Mouse (Mus musculus): Measurements from ENCODE around the gene Cd47. TPM values are rescaled to one million over a fixed set of nuclear protein-coding genes. Genes with fewer than 3 reads are reported as not detected.

The Cd47 gene
- polyA plus RNA-seq, 1 experiment from 2014 or later: 133 TPM

DNA sequence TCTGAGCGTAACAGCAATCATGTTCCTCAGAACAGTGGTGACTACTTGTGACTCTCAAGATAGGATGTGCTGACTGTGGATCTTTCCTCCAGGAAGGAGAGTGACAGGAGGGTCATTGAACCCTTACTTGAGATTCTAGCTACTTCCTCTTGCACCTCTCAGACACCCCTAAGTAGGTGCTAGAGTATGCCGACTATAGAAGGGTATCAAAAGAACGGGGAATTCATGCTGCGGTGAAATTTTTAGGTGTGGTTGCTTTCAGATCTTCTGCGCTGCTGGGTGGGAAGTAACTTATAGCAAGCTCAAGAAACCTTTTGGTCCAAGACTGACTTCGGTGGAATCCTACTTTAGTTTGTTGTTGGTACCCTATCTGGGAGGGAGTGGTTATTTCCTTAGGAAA lies 53.9 kb downstream of the Cd47 start:
- Histone ChIP-seq H3K4me3 (replicated peaks; ENCODE audit: low read depth, low read length) (no peak overlapping the region), H3K36me3 (ENCODE audit: control insufficient read depth, insufficient read depth, low read length) (no peaks in the 10 kb centered on the region), H3K4me2 (ENCODE audit: low read length) (peak overlapping the region; percentile 74), H3K9me3 (ENCODE audit: control insufficient read depth, low read length) (no peaks in the 10 kb centered on the region), H3K4me1 (ENCODE audit: control insufficient read depth, insufficient read depth, low read length) (peaks cover 11% of the 10 kb centered on the region), H3K27me3 (ENCODE audit: control insufficient read depth, insufficient read depth, low read length) (no peaks in the 10 kb centered on the region), H3K27ac (replicated peaks; ENCODE audit: low read depth, low read length) (no peak overlapping the region; the same call in 1 of the 2 replicates), H3K9ac (replicated peaks; ENCODE audit: low read length) (no peak overlapping the region)
- no peak for ATAC-seq (ENCODE audit: low FRiP score, low TSS enrichment)
- WGBS: 95% methylated on average over 6 of the region's 6 CpGs
- DNase-seq: no peak

DNA sequence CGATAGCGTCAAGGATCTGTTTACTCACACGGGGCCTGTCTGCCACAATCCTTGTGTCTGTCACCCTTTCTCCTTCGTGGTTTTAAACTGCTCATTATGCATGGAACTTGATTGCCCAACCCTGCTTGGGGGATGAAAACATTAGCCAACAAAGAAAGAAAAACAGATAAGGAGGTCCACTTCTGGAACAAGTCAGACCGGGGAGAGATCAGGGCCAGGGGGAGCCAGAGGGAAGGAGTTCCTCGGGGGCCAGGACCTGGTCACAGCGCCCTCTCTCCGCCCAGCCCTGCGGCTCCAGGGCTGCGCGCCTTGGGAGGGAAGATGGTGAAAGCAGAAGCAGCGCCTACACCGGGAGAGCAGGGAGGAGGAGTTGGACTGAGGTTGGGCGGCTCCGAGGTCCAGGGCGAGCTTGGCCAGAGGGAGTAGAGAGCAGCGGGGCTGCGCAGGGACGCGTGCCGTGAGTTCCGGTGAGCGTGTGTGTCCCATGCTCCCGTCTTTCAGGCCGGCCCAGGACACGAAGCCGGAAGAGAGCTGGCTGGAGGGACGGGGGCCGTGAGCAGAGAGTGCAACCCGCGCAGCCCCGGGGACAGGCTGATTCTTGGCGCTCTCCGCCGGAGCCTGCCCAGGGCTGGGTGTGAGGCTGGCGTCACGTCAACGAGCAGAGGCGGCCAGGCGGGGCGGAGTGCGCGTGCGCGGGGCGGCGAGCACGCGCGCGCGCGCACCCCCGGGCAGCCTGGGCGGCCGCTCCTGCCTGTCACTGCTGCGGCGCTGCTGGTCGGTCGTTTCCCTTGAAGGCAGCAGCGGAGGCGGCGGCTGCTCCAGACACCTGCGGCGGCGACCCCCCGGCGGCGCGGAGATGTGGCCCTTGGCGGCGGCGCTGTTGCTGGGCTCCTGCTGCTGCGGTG lies 54.9 kb downstream of the Cd47 start:
- H3K27me3 ChIP-seq (ENCODE audit: control insufficient read depth, insufficient read depth, low read length): no peaks in the 10 kb centered on the region
- H3K27ac ChIP-seq (replicated peaks; ENCODE audit: low read depth, low read length): peak overlapping the region; percentile 97
- DNase-seq (peak; percentile 93), ATAC-seq (ENCODE audit: low FRiP score, low TSS enrichment) (peak; percentile 93)
- WGBS: under 1% methylated on average over 72 of the region's 74 CpGs
- peak overlapping the region; percentile 88 for H3K4me3 ChIP-seq (replicated peaks; ENCODE audit: low read depth, low read length)
- peak overlapping the region; percentile 74 for H3K4me2 ChIP-seq (ENCODE audit: low read length)
- H3K9ac ChIP-seq (replicated peaks; ENCODE audit: low read length): peak overlapping the region; percentile 92
- no peaks in the 10 kb centered on the region for H3K9me3 ChIP-seq (ENCODE audit: control insufficient read depth, low read length)
- H3K36me3 ChIP-seq (ENCODE audit: control insufficient read depth, insufficient read depth, low read length): no peaks in the 10 kb centered on the region
- H3K4me1 ChIP-seq (ENCODE audit: control insufficient read depth, insufficient read depth, low read length): peaks cover 11% of the 10 kb centered on the region

DNA sequence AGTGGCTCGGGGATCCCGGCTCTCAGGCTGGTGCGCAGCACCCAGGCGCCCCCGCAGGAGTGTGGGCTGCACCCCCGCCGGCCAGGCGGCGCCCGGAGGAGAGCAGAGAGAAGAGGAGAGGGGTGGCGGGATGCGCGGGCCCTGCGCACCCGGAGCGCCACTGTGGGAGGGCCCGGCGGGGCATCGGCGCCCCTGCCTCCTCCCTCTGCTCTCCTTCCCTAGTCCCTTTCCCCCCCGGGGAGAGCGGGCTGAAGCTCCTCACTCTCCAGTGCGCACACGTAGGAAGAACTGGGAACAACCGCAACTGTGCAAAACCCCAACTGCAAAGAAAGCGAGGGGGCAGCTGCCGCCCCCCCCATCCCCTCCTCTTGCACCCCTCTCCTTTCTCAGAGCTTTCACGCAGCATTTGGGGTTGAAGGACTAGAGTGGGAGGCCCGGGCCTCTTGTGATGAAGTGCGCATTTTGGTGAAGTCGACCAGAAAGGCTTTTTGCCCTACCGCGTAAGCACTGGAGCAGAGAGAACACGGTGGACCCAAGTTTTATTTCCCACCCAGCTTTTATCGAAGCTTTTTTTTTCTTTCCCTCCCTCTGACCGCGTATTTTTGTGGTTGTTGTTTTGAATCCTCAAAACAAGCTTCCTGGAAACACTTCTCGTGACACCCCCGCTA lies 55.6 kb downstream of the Cd47 start:
- ATAC-seq (ENCODE audit: low FRiP score, low TSS enrichment) (peak; percentile 80), DNase-seq (peak; percentile 80)
- Histone ChIP-seq H3K36me3 (ENCODE audit: control insufficient read depth, insufficient read depth, low read length) (no peaks in the 10 kb centered on the region), H3K9ac (replicated peaks; ENCODE audit: low read length) (peak overlapping the region; percentile 92), H3K27me3 (ENCODE audit: control insufficient read depth, insufficient read depth, low read length) (no peaks in the 10 kb centered on the region), H3K27ac (replicated peaks; ENCODE audit: low read depth, low read length) (peak overlapping the region; percentile 97), H3K4me3 (replicated peaks; ENCODE audit: low read depth, low read length) (peak overlapping the region; percentile 88), H3K4me2 (ENCODE audit: low read length) (peak overlapping the region; percentile 74), H3K9me3 (ENCODE audit: control insufficient read depth, low read length) (no peaks in the 10 kb centered on the region), H3K4me1 (ENCODE audit: control insufficient read depth, insufficient read depth, low read length) (peaks cover 11% of the 10 kb centered on the region)
- under 1% methylated on average over 29 of the region's 39 CpGs for WGBS

DNA sequence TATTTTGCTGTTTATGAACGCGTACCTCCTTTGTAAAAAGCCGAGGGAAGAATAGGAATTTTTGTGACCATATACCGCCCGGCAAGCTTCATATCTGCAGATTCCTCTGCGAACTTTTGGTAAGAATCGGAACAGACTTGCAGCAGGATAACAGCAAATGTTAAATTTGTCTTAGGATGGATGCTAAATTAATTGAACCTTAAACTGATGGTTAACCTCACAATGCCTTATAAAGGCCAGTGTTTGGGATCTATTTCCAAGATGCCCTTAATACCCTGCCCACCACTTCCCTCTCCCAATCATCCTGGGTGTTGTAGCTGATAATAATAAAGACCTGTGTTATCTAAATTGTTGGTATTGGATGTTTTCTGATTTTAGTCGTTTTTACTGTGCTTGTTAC lies 56.3 kb downstream of the Cd47 start:
- Histone ChIP-seq H3K4me2 (ENCODE audit: low read length) (peak overlapping the region; percentile 74), H3K27ac (replicated peaks; ENCODE audit: low read depth, low read length) (peak overlapping the region; percentile 97; the same call in 1 of the 2 replicates), H3K9ac (replicated peaks; ENCODE audit: low read length) (peak overlapping the region; percentile 92), H3K27me3 (ENCODE audit: control insufficient read depth, insufficient read depth, low read length) (no peaks in the 10 kb centered on the region), H3K36me3 (ENCODE audit: control insufficient read depth, insufficient read depth, low read length) (no peaks in the 10 kb centered on the region), H3K4me3 (replicated peaks; ENCODE audit: low read depth, low read length) (peak overlapping the region; percentile 88), H3K9me3 (ENCODE audit: control insufficient read depth, low read length) (no peaks in the 10 kb centered on the region), H3K4me1 (ENCODE audit: control insufficient read depth, insufficient read depth, low read length) (peaks cover 11% of the 10 kb centered on the region)
- ATAC-seq (ENCODE audit: low FRiP score, low TSS enrichment) (no peak), DNase-seq (no peak)
- 23% methylated on average over 8 of the region's 8 CpGs for WGBS

DNA sequence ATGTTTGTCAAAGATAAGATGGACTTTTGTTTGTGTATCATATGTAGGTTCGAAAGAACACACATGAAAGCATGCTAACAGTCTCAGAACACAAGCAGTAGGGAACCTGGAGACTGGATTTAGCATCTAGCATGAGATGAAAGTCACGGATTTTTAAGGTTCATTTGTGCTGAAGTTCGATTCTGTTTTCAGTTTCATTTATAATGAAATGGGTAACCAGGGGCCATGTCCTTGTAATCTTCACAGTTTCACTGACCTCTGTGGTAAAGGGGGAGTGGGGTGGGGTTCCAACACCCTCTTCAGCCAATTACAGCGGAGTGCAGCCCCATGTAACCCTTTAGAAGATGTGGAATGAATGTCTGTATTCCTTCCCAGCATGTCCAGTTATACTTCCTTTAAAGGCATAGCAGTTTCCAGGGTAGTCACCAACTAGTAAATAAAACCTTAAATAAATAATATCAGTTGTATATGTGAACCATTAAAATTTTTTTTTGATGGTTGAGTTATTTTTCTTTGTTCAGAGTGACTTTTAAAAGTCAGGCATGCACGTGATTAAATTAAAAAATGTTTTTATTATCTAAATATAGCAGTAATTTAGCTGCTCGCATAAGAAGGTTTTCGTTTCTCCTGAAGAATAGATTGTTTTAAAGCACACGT lies 57.3 kb downstream of the Cd47 start:
- H3K9ac ChIP-seq (replicated peaks; ENCODE audit: low read length): no peak overlapping the region; the same call in 1 of the 2 replicates
- peaks cover 11% of the 10 kb centered on the region for H3K4me1 ChIP-seq (ENCODE audit: control insufficient read depth, insufficient read depth, low read length)
- H3K27me3 ChIP-seq (ENCODE audit: control insufficient read depth, insufficient read depth, low read length): no peaks in the 10 kb centered on the region
- DNase-seq (peak; percentile 36), ATAC-seq (ENCODE audit: low FRiP score, low TSS enrichment) (no peak)
- H3K9me3 ChIP-seq (ENCODE audit: control insufficient read depth, low read length): no peaks in the 10 kb centered on the region
- H3K27ac ChIP-seq (replicated peaks; ENCODE audit: low read depth, low read length): no peak overlapping the region
- peak overlapping the region; percentile 88 for H3K4me3 ChIP-seq (replicated peaks; ENCODE audit: low read depth, low read length)
- peak overlapping the region; percentile 74 for H3K4me2 ChIP-seq (ENCODE audit: low read length)
- WGBS: 56% methylated on average over 8 of the region's 8 CpGs
- H3K36me3 ChIP-seq (ENCODE audit: control insufficient read depth, insufficient read depth, low read length): no peaks in the 10 kb centered on the region

DNA sequence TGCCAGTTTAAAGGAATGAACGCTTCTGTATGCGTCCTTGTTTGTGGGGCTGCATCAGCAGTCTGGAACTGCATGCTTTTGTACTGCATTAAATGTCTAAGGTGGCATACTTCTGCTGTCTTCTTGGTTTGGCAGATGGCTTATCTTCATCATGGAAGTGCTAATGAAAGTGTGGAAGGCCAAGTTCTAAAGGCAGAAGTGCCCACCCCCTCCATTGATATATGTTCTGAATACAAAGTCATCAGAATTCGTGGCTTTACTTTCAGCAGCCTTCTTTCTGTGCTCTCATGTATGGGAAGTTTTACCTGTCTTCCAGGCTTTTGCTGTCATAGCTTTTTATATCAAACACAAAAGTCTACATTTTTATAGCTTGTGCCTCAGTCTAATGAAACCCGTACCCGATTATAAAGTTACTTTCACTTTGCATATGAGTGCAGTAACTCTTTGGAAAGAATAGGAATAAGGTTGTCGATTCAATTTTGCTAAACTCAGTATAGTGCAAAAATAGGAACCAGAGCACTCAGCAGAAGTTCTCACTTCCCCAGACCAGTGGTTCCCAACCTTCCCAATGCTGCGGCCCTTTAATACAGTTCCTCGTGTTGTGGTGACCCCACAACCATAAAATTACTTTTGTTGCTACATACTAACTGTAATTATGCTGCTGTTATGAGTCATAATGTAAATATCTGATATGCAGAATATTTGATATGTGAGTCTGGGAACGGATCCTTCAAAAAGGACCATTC lies 58.0 kb downstream of the Cd47 start:
- no peaks in the 10 kb centered on the region for H3K27me3 ChIP-seq (ENCODE audit: control insufficient read depth, insufficient read depth, low read length)
- peaks cover 11% of the 10 kb centered on the region for H3K4me1 ChIP-seq (ENCODE audit: control insufficient read depth, insufficient read depth, low read length)
- no peaks in the 10 kb centered on the region for H3K36me3 ChIP-seq (ENCODE audit: control insufficient read depth, insufficient read depth, low read length)
- 0 out of 2 replicates have a peak overlapping the region, but pooled peaks have one; percentile 7 for H3K4me3 ChIP-seq (replicated peaks; ENCODE audit: low read depth, low read length)
- no peak overlapping the region for H3K9ac ChIP-seq (replicated peaks; ENCODE audit: low read length)
- no peaks in the 10 kb centered on the region for H3K9me3 ChIP-seq (ENCODE audit: control insufficient read depth, low read length)
- no peak for DNase-seq
- no peak for ATAC-seq (ENCODE audit: low FRiP score, low TSS enrichment)
- H3K4me2 ChIP-seq (ENCODE audit: low read length): peak overlapping the region; percentile 74
- no peak overlapping the region for H3K27ac ChIP-seq (replicated peaks; ENCODE audit: low read depth, low read length)
- 80% methylated on average over 9 of the region's 9 CpGs for WGBS

DNA sequence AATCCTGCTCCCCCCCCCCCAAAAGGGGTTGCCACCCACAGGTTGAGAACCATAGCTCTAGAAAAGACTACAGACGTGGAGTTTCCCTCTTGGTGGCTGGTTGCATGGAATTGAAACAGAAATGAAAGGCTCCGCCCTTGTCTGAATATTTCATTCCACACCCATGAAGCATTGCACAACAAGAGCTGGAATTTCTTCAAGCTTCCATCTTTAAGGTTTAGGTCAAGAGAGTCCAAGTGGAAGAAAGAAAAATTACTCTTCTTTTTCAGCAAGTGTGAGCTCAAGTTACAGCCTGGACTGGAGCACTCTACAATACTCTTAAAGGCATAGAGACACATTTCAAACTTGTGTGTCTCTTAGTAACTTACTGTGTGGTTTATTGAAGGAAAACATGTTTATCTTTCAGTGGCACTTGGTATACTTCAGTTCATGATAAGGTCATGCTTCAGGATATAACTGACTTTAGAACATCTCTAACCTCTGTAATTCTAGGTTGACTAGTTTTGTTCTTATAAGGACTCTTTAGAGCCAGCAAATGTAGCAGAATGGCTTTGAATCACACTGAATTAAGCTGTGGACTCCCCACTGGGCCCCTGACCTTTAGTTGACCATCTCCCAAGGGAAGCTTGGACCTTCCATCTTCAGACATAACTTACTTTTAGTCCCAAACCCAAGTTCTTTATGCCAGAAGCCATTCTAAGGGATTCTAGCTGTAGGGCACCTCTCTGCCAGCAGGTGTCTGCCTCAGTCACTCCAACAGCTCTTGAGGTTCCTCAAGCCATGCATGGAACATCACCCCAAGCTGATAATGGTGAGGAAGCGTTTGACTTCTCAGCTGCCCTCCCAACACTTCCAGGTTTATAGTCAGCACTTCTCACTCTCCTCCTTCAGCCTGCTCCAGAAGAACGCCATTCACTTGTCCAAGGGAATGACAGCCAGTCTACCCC lies 58.8 kb downstream of the Cd47 start:
- no peaks in the 10 kb centered on the region for H3K36me3 ChIP-seq (ENCODE audit: control insufficient read depth, insufficient read depth, low read length)
- no peak overlapping the region for H3K4me3 ChIP-seq (replicated peaks; ENCODE audit: low read depth, low read length)
- no peak overlapping the region for H3K4me2 ChIP-seq (ENCODE audit: low read length)
- peaks cover 11% of the 10 kb centered on the region for H3K4me1 ChIP-seq (ENCODE audit: control insufficient read depth, insufficient read depth, low read length)
- no peak for DNase-seq
- no peak overlapping the region for H3K9ac ChIP-seq (replicated peaks; ENCODE audit: low read length)
- WGBS: 85% methylated on average over 4 of the region's 4 CpGs
- no peak overlapping the region for H3K27ac ChIP-seq (replicated peaks; ENCODE audit: low read depth, low read length)
- no peaks in the 10 kb centered on the region for H3K9me3 ChIP-seq (ENCODE audit: control insufficient read depth, low read length)
- H3K27me3 ChIP-seq (ENCODE audit: control insufficient read depth, insufficient read depth, low read length): no peaks in the 10 kb centered on the region
- no peak for ATAC-seq (ENCODE audit: low FRiP score, low TSS enrichment)

All from midbrain, embryonic 14.5 days (tissue).